Mouse (Mus musculus): Measurements from ENCODE around the gene Zfp322a. TPM values are rescaled to one million over a fixed set of nuclear protein-coding genes. Genes with fewer than 3 reads are reported as not detected.
"Not testable (repeated sequence)": the region's sequence is repeated elsewhere in the genome, so short reads cannot be mapped to it uniquely, and the experiment has no call there.

Zfp322a gene
- total and polyA plus RNA-seq, 2 experiments from 2014 or later: 11.9 to 27.0 TPM

DNA sequence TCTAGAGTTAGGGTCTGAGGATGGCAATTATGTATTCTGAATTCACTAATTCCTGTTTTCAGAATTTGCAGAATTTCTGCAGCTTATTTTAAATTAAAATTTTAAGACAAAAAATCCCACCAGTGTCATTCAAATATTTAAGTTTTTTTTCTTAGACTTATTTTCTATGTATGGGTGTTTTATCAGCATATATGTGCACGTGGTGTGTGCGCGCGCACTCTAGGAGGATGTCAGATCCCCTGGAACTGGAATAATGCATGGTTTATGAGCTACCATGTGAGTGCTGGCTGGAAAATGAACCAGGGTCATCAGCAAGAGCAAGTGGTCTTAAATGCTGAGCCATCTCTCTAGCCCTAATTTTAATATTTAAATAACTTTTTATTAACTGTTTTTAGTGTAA is 1.1 kb upstream of the Zfp322a start:
- peaks cover 19% of the 10 kb centered on the region for H3K4me1 ChIP-seq (ENCODE audit: control insufficient read depth, insufficient read depth)
- no peak for DNase-seq (ENCODE audit: low spot score)
- H3K36me3 ChIP-seq (replicated peaks; ENCODE audit: control insufficient read depth, insufficient read depth, low read length): peaks cover 8% of the 10 kb centered on the region; the same call in 1 of the 2 replicates
- WGBS: 93% methylated on average over 4 of the region's 4 CpGs
- H3K27me3 ChIP-seq (ENCODE audit: control insufficient read depth, insufficient read depth, low read length): no peaks in the 10 kb centered on the region
- no peaks in the 10 kb centered on the region for H3K9me3 ChIP-seq (replicated peaks; ENCODE audit: control insufficient read depth, low read length)
- TF ChIP-seq CTCF (IDR thresholded peaks at IDR 0.05; ENCODE audit: low read depth) (no peak), EP300 (IDR thresholded peaks at IDR 0.05; ENCODE audit: low read depth) (no peak)
- H3K27ac ChIP-seq (ENCODE audit: low read depth): no peak overlapping the region
- H3K4me2 ChIP-seq (ENCODE audit: low read depth, low read length): no peak overlapping the region
- H3K4me3 ChIP-seq (ENCODE audit: low read depth, low read length): no peak overlapping the region
- no peak for ATAC-seq (ENCODE audit: insufficient read depth, low read depth)
- 0 out of 2 replicates have a peak overlapping the region, but pooled peaks have one; percentile 74 for H3K9ac ChIP-seq (replicated peaks; ENCODE audit: low read depth, low read length)

DNA sequence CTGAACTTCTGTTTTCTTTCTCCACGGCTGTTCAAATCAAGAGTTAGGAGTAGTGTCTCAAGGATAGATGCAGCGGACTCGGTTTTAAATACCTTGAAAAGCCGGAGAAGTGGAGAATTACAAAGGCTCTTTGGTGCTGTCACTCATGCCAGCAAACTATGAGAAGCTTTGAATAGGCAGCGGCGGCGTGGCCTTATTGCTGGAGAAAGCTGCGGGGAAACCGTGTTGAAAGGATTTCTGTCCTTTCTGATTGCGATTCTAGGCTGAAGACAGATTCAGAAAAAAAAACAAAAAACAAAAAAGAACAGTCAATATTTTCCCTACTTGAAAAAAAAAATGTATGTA is 385 bp upstream of the Zfp322a start:
- under 1% methylated on average over 10 of the region's 10 CpGs for WGBS
- H3K36me3 ChIP-seq (replicated peaks; ENCODE audit: control insufficient read depth, insufficient read depth, low read length): peaks cover 14% of the 10 kb centered on the region
- no peaks in the 10 kb centered on the region for H3K9me3 ChIP-seq (replicated peaks; ENCODE audit: control insufficient read depth, low read length)
- DNase-seq (ENCODE audit: low spot score) (no peak), ATAC-seq (ENCODE audit: insufficient read depth, low read depth) (0 out of 2 replicates have a peak, but pooled peaks have one; percentile 4)
- H3K27me3 ChIP-seq (ENCODE audit: control insufficient read depth, insufficient read depth, low read length): no peaks in the 10 kb centered on the region
- peak overlapping the region; percentile 84 for H3K4me2 ChIP-seq (ENCODE audit: low read depth, low read length)
- peaks cover 19% of the 10 kb centered on the region for H3K4me1 ChIP-seq (ENCODE audit: control insufficient read depth, insufficient read depth)
- peak overlapping the region; percentile 74 for H3K9ac ChIP-seq (replicated peaks; ENCODE audit: low read depth, low read length)
- H3K27ac ChIP-seq (ENCODE audit: low read depth): peak overlapping the region; percentile 89
- peak overlapping the region; percentile 84 for H3K4me3 ChIP-seq (ENCODE audit: low read depth, low read length)
- TF ChIP-seq CTCF (IDR thresholded peaks at IDR 0.05; ENCODE audit: low read depth) (no peak), EP300 (IDR thresholded peaks at IDR 0.05; ENCODE audit: low read depth) (no peak)

DNA sequence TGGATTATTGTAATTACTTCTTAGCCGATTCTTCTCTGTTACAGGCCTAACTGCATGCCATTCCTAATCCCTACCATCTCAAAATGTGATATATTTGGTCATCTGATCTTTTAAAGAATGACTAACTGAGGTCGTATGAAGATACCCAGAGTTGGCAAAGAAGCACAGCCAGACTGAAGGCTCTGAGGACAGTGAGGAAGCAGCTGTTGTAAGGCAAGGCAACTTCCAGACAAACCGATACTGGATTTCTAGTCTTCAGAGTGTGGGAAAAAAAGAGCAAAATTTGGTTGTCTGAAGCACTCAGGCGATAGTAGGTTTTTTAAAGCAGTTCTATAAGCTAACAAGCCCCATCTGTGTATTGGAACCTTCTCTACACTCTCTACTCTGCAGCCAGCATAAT is 7.5 kb downstream of the Zfp322a start:
- ATAC-seq (ENCODE audit: insufficient read depth, low read depth): no peak
- Histone ChIP-seq H3K9me3 (replicated peaks; ENCODE audit: control insufficient read depth, low read length) (no peaks in the 10 kb centered on the region), H3K4me2 (ENCODE audit: low read depth, low read length) (no peak overlapping the region), H3K4me3 (ENCODE audit: low read depth, low read length) (no peak overlapping the region), H3K9ac (replicated peaks; ENCODE audit: low read depth, low read length) (no peak overlapping the region), H3K4me1 (ENCODE audit: control insufficient read depth, insufficient read depth) (peaks cover 2% of the 10 kb centered on the region; the same call in 1 of the 2 replicates), H3K27me3 (ENCODE audit: control insufficient read depth, insufficient read depth, low read length) (no peaks in the 10 kb centered on the region), H3K27ac (ENCODE audit: low read depth) (no peak overlapping the region), H3K36me3 (replicated peaks; ENCODE audit: control insufficient read depth, insufficient read depth, low read length) (peaks cover 68% of the 10 kb centered on the region)
- WGBS: 83% methylated on average over 4 of the region's 4 CpGs
- no peak for TF ChIP-seq CTCF (IDR thresholded peaks at IDR 0.05; ENCODE audit: low read depth)
- no peak for TF ChIP-seq EP300 (IDR thresholded peaks at IDR 0.05; ENCODE audit: low read depth)
- no peak for DNase-seq (ENCODE audit: low spot score)

DNA sequence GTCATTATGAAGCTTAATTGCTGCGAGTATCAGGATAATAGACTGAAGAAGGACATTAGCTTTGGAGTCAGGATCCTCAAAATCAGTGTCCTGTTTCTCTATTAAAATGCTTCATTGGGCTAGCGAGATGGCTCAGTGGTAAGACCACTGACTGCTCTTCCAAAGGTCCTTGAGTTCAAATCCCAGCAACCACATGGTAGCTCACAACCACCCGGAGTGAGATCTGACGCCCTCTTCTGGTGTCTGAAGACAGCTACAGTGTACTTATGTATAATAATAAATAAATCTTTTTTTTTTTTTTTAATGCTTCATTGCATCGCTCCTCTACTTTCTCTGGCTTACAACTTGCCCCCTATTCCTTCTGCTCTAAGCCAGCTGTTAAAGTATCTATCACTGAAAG is 14.5 kb downstream of the Zfp322a start:
- H3K4me3 ChIP-seq (ENCODE audit: low read depth, low read length); H3K4me1 ChIP-seq (ENCODE audit: control insufficient read depth, insufficient read depth); ATAC-seq (ENCODE audit: insufficient read depth, low read depth); H3K27me3 ChIP-seq (ENCODE audit: control insufficient read depth, insufficient read depth, low read length); H3K4me2 ChIP-seq (ENCODE audit: low read depth, low read length); H3K9me3 ChIP-seq (replicated peaks; ENCODE audit: control insufficient read depth, low read length); H3K27ac ChIP-seq (ENCODE audit: low read depth); DNase-seq (ENCODE audit: low spot score); H3K9ac ChIP-seq (replicated peaks; ENCODE audit: low read depth, low read length): not testable (repeated sequence)
- peaks cover 54% of the 10 kb centered on the region for H3K36me3 ChIP-seq (replicated peaks; ENCODE audit: control insufficient read depth, insufficient read depth, low read length)
- WGBS: 84% methylated on average over 5 of the region's 5 CpGs

DNA sequence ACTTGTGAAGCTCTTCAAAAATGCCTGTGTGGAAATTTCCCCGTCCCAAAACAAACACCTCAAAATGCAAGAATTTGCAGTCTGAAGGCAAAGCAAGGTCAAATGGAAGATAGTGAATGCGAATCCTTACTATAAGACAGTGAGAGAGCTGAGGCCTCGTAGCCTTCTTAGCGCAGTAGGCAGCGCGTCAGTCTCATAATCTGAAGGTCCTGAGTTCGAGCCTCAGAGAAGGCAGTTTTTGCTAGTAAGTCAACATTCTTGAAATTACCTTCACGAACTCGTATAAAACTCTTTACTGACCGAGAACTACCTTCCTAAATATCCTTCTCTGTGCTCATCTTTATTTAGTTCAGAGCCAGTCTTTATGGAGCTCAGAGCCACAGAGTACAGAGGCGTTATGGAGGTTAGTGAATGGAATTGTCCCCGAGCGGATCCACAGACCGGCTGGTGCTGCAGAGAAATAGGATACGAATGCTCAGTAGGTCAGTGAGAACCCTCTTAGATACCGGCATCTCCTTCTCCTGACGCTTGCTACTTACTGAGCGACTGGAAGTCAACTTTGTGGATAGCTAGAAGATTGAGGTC is 51.6 kb downstream of the Zfp322a start:
- no peak for TF ChIP-seq EP300 (IDR thresholded peaks at IDR 0.05; ENCODE audit: low read depth)
- no peak for TF ChIP-seq CTCF (IDR thresholded peaks at IDR 0.05; ENCODE audit: low read depth)
- ATAC-seq (ENCODE audit: insufficient read depth, low read depth): no peak
- Histone ChIP-seq H3K9me3 (replicated peaks; ENCODE audit: control insufficient read depth, low read length) (no peaks in the 10 kb centered on the region), H3K4me2 (ENCODE audit: low read depth, low read length) (no peak overlapping the region), H3K36me3 (replicated peaks; ENCODE audit: control insufficient read depth, insufficient read depth, low read length) (no peaks in the 10 kb centered on the region), H3K27me3 (ENCODE audit: control insufficient read depth, insufficient read depth, low read length) (peaks cover 32% of the 10 kb centered on the region), H3K4me1 (ENCODE audit: control insufficient read depth, insufficient read depth) (no peaks in the 10 kb centered on the region; the same call in 1 of the 2 replicates), H3K27ac (ENCODE audit: low read depth) (no peak overlapping the region), H3K4me3 (ENCODE audit: low read depth, low read length) (no peak overlapping the region), H3K9ac (replicated peaks; ENCODE audit: low read depth, low read length) (no peak overlapping the region)
- 12% methylated on average over 18 of the region's 18 CpGs for WGBS
- no peak for DNase-seq (ENCODE audit: low spot score)

All from heart, postnatal 0 days (tissue).